Mouse (Mus musculus) left cerebral cortex, postnatal 4 days (tissue): ENCODE data around the gene Runx1. TPM values are rescaled to one million over a fixed set of nuclear protein-coding genes. Genes with fewer than 3 reads are reported as not detected.

Experiments used
- DNase-seq: peaks from one replicate; pipeline ENCODE4 v3.0.0-alpha.2; 2022
- intact Hi-C: fragments of 180-260 bp; cut with DNase I; formaldehyde crosslinking; loops from one replicate; pipeline ENCODE4 v1.15.1; 2025
- total RNA-seq, 2 experiments: library from RNA; stranded (reverse); gene quantifications; 2 replicates each; pipeline ENCODE4 v1.2.3; 2021

The Runx1 gene
- total RNA-seq, 2 experiments from 2014 or later = 1.2 to 1.8 TPM

DNA sequence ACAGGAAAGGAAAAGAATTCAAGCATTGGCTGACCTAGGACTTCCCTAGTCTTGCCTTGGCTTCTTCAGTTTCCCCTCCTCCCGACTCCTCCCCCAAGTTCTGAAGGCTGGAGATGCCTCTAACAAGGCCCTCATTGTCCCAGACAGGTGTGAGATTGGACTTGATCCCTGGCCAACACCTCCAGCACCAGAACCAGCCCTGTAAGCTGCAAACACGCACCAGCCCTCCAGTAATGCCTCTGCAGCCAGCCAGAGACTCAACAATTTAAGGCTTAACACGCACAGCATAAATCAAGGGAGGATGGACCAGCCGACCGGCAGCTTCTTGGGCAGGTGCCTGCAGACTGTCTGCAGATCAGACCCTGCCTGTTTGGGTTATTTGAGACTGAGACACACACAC, 195.0 kb downstream of the Runx1 start:
- intact Hi-C loops = no loop called here
- DNase-seq = no peak

DNA sequence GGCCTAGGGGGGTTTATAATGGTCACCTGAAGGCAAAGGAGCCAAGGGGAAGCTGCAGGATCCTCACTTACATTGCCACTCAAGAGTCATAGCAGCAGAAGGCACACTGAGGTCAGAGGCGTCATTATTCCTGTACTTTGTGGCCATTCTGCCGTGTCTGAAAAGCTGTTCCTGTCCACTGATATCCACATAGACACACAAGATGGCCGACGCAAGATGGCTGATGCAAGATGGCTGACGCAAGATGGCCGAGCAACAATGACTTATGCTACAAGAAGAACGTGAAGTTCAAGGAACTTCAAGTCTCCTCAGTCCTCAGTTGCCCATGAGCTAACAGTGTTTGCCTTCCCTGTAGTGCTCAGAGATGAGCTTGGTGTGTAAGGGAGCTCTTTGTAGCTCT, 196.1 kb downstream of the Runx1 start:
- DNase-seq = no peak
- intact Hi-C loops = no loop called here

DNA sequence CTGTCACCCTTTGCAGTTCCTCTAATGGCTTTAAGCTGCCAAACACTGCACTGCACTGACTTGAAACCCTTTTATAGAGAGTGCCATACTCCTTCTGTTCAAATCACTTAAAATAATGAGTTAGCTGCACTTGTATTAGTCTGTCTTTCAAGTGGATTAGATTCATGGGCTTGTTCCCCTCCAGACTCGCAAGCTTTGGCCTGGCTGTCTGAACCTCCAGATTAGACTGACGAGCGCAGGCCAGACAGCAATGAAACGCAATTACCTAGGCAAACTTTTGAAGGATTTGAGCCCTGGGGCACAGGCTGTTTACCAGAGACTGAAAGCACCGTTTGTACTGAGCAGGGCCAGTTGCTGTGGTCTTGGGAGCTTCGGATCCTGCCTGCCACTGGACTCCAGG, 198.7 kb downstream of the Runx1 start:
- intact Hi-C loops = no loop called here
- no peak for DNase-seq

DNA sequence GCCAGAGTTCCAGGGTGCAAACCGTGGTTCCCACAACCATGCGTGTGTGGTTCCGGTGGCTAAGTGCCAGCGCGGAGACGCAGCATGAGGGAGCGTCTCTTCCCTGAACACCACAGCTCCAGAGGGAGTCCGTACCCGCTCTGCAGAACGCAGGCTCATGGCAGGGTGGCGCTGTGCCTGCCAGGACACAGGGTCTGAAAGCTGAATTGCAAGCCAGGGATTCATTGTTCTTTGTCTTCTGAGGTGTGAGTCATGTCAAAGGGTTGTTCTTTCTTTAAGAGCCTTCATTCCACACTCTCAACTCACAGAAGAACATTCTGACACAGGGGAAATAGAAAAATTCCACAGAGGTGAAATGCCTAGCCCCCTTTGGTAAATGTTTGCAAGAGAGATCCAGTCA, 202.0 kb downstream of the Runx1 start:
- DNase-seq = no peak
- intact Hi-C loops = no loop called here

DNA sequence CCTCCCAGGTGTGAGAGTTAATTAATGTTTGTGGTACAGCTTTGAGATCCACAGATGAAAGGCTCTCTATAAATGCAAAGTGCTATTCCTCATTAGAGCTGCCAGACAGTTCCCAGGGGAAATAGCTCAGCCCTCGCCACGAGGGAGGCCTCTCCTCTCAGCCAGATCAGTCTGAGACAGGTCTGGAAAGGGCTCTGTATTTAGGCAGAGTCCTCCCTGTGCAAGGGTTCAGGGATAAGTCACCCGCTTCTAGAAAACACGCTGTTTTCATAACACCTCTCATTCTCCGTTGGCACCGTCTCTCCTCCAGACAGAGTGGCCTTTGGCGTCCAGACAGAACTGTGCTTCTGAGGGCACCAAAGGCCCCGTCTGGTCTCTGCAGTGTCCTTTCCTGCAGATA, 204.1 kb downstream of the Runx1 start:
- intact Hi-C loops = no loop called here
- DNase-seq = no peak

DNA sequence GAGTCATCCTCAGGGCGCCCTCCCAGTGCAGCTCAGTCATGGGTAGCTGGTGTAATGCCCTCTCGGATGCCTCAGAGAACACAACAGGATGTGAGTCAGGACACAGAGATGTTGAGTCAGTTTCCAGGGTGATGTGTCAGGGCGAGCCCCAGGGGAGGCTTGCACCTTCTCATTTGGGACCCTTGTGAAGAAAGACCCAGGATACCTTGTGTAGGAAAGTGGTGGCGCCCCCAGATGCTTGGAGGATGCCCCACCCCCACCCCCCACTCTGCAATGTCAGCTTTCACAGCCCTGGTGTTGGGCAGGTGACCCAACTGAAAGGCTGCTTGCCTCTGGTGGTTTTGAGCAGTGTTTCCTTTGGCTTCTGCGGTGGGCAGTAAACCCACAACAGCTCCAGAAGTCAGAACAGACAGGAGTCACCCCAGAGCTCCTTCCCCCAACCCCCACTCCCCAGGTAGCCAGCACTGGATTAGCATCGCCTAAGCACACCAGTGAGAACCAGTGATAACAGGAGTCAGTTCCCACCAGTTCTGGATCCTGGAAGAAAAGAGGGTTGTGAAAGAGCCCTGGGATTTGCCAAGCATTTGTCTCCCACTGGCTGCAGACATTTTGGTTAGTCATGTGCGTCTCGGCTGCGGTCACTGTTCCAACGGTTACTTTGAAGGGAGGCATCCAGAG, 205.0 kb downstream of the Runx1 start:
- intact Hi-C loops = no loop called here
- no peak for DNase-seq

DNA sequence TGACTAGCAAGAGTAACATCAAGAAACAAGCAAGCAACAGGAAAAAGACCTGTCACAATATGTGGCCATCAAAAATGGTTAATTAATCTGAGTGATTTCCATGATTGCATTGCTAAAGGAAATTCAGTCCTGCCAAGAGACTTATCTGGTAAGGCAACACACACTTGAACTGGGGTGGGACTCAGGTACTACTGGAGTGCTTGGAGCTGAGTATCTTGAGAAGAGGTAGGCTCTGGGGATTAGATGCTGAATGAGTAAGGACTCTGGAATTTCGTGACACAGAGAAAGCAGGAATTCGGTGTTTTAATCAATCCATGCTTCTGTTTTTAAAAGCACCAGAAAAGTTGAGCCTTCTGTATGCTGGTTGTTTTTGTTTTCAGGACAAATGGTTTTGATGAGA, 209.1 kb downstream of the Runx1 start:
- DNase-seq = no peak
- intact Hi-C loops = no loop called here

DNA sequence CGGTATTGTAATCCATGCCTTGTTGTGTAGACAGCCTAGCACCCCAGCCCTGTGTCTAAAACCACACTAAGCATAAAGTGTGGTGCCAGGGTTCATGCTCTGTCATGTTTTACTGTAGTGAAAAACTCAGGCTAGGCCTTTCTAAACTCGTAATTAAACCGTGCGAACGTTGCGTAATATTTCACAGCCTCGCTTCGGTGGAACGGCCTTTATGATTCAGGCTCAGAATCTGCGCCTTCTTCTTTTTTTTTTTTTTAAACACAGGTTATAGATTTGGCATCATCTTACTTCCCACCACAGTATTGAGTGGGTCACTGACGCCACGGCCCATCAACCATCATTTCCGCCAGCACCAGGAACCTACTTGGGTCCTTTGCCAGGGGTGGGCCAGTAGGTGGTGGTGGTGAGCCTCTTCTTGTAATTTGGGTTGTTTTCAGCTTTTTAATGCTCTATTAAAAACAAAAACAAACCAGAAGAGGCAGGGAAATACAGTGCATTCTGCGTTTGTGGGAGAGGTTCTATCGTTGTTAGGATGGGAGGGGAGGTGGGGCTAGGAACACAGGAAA, 210.6 kb downstream of the Runx1 start:
- intact Hi-C loops = no loop called here
- DNase-seq = no peak

DNA sequence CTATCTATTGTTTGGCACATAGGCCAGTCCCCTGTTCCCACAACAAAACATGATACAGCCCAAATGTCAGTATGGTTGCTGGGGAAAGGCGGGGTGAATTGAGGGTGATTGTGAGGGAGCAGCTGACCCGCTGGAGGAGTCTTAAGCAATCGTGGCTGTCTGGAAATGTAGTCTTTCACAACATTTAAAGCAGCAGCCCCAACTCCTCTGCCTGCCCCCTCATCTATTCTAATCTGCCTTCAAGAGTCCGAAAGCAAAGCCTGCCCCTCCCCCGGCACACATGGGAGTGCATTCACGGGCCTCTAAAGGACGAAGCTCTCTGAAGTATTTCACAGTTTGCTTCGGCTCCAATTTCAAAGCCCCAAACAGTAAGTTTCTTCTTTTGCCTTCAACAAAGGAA, 213.4 kb downstream of the Runx1 start:
- DNase-seq = no peak
- intact Hi-C loops = no loop called here

DNA sequence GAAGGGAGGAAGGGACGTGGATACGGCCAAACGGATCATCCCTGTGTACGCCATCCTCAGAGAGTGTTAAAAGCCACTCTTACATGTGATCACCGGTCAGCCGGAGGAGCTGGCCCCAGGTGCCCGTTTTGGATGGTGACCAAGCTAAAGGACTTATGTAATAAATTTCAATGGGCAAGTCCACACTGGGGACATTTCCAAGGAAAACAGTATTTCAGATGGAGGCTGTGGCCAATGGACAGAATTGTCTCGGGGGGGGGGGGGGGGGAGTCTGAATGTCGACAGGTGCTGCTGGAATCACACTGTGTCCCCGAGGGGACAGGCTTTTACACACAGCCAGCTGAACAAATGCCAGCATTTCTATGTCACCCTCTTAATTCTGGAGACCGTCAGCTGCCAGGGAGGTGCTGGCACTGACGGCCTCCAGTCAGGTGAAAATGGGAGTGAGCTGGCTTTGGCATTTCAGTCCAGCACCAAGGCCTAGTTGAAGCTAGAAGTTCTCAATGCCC, 214.3 kb downstream of the Runx1 start:
- intact Hi-C loops = no loop called here
- DNase-seq = peak; percentile 34

DNA sequence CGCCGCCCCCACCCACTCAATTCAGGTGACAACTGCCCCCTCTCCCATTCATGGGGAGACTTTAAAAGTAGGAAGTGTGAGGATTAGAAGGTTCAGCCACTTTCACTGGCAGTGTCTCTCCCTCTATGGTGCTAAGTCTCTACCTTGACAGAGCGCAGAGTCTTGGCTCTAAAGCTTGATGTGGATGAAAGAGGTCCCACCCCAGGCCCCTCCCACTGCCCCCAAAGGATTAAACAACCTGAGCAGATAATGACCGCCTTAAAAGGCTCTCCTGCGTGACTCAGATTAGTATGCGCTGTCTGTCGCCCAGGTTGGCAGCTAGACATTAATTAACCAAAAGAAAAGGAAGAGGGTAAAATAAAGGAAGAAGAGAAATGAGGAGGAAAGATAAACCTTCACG, 215.5 kb downstream of the Runx1 start:
- intact Hi-C loops = no loop called here
- no peak for DNase-seq

DNA sequence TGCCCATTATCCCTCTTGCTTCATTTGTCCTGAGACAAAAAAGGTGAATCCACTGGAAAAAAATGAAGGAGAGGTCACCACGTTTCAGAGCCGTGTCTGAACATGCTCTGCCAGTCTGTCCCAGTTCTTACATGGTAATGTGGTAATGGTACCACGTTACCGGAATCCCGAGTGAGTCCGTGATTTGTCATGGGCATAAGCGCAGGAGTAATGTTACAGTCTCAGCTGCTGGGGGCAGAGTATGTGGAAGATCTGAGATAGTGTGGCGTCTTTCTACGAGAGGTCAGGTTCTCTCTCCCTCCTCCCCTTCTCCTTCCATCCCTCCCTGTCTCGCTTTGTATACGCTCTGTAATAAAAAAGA, 216.3 kb downstream of the Runx1 start:
- DNase-seq = no peak
- intact Hi-C loops = no loop called here

DNA sequence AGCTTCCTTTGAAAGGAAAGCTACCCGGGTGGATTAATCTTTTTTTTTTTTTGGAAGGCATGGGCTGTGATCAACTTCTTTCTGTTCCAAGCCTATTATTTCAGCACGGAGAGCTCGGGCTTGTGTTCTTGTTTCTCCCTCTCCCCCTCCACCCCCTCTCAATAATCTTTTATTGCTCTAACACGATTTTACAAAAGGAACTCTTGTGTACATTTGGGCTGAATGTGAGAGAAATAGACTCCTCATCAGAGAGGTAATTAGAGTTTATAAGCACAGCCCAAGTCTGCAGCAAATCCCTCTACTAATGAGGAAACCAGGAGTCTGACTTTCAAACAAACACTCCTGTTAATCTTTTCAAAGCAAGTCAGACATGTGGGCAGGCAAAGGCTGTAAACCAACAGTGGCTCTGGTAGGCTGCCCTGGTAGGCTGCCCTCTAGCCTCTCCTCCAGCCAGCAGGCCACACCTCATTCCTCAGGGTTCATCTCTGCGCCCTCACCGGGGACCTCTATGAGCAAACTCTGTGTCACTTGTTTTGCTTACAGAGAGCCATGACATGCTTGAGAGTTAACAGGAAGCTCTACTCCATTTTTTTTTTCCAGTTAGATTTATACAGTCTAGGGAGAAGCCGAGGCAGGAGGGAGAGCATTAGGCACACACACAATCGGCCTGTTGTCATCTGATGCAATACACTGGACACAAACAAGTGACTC, 216.8 kb downstream of the Runx1 start:
- intact Hi-C loops = no loop called here
- no peak for DNase-seq

DNA sequence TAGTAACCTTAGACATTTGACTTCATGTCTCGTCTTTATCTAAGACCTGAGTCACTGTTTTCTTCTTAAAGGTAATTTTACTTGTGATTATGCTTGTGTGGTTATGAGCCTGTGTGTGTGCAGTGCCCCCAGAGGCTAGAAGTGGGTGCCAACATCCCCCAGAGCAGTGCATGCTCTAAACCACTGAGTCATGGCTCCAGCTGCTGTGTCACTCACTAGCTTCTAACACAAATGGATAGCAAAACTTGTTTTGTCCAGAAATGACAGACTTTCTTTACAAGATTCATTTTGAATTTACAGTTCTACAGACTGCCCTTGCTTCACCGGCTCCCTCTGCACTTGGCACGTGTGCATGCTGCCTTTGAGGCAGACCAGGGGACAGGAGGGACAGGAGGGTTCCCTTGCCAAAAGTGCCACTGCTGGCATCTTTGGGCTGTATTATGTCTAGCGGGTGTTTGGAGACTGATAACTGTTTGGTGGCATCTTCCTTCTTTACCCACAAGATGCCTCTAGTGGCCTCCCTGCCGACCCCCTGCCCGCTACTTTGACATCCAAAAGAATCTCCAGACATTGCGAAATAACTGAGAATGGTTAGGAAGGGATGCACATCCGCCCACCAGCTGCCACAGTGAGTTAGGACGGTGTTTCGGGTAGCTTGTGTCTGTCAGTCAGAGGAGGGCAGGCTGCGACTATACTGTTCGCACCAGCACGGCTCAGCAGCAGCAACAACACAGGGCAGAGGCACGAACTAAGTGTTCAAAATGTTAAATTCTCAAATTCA, 217.6 kb downstream of the Runx1 start:
- no peak for DNase-seq
- intact Hi-C loops = no loop called here

DNA sequence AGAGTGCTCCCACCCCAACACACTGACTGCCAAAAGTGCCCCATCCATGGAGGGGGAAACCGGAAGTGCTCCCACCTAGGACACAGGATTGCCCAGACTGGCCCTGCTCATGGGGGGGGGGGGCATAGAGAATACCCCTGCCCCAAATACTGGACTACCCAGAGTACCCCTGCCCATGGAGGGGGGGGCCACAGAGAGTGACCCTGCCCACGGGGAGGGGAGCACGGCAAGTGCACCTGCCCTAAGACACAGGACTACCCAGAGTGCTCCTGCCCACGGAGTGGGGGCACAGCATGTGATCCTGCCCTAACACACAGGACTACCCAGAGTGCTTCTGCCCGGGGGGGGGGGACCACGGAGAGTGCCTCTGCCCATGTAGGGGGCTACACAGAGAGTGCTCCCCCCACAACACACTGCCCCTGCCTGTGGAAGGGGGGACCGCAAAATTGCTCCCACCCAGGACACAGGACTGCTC, 219.4 kb downstream of the Runx1 start:
- DNase-seq = no peak
- intact Hi-C loops = no loop called here

DNA sequence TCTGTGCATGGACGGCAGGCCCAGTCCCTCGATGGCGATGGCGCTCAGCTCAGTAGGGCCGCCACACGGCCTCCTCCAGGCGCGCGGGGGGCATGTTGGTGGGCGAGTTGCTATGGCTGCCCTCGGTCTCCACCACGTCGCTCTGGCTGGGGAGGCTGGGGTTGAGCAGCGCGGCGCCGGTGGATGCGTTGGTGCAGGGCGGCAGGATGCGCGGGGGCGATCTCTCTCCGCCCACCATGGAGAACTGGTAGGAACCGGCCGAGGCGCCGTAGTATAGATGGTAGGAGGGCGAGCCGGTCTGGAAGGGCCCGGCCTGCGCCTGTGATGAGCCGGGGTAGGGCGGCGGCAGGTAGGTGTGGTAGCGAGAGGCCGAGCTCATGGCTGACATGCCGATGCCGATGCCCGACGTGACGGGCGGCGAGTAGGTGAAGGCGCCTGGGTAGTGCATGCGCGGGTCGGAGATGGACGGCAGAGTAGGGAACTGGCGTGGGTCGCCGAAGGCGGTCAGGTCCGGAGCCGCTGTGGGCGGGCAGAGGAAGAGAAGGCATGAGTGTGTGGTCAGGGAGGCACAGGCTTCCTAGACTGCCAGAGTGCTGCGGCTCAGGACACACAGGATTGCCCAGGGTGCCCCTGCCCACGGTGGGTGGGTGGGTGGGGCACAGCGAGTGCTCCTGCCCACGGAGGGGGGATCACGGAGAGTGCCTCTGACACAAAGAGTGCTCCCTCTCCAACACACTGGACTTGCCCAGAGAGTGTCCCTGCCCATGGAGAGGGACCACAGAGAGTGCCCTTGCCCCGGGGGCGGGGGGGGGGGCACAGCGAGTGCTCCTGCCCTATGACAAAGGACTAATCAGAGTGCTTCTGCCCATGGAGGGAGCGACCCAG, 220.1 kb downstream of the Runx1 start:
- intact Hi-C loops = no loop called here
- no peak for DNase-seq

DNA sequence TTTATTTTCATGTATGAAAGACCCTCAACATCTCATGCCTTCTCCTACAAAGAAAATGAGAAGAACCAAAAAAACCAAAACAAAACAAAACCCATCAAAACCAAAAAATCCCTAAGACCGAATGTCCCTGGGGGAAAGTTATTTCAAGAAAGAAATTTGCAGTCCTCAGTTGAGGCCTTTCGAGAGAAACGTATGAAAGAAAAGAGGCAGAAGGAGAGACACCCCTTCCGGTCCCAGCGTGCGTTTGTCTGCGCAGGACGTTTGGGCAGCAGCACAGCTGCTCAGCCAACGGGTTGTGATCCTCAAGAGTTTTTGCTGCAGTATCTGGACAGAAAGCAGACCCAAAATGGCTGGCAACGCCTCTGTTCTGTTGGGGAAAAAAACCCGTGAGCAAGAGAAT, 223.4 kb downstream of the Runx1 start:
- intact Hi-C loops = no loop called here
- DNase-seq = no peak

DNA sequence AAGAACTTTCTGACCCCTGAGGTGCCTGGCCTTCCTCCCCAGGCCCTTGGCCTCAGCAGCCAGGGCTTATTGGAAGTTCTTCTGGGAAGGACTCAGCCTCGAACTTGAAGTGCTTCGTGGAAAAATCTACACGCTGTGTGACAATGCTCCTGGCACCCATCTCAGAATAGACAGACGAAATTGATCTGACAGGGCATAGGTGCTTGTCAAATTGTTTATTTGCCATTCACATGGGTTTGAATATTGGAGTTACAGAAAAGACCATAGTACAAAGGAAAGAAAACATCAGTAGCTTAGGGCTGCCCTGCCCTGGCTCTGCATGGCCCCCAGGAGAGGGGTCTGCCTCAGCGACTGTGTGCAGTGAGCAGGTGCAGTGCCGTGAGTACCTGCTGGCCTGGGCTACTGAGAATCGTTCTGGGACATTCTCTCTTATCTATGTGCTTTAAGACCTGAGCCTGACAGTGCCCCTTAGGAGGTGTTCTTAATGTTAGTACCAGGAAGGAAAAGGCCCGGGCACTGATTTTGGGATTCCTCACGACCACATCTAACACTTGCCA, 224.6 kb downstream of the Runx1 start:
- intact Hi-C loops = no loop called here
- DNase-seq = no peak

DNA sequence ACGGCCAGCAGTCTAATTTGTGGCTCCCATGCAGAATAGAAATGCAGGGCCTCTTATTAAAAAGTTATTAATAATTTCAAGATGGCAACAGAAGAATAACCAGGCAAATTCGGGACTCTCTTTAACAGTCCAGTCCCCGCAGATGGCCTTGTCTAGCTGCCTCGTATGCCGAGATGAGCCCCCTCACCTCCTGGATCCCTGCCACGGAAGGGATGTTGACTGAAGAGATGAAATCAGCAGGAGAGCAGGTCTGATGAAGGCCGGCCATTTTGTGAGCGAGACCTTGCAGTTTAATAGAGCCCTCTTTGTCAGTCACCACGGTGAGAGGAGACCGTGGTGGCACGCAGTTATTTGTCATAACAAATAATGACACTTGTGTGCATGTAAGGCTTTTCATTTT, 226.5 kb downstream of the Runx1 start:
- DNase-seq = peak; percentile 44
- intact Hi-C loops = no loop called here

DNA sequence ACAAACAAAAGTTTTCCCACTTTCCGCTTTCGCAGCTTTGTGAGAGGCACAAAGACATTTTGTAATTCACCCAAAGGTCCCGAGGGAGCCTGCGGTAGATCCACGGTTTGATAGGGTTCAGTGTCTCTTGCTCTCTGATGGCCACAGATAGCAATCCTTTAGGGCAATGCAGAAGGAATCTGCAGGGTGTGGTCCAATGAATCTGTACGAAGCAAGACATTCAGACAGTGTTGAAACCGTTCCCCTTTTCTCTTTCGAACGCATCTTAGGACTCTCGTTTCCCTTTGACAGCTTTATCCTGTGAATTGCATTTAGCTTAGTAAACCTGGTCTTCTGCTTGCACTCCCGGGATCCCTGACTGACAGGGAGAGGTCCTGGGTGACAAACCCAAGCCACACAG, 228.3 kb downstream of the Runx1 start:
- intact Hi-C loops = no loop called here
- DNase-seq = no peak
